Mouse (Mus musculus) liver, embryonic 13.5 days (tissue): Measurements from ENCODE around the gene Hic2. TPM values are rescaled to one million over a fixed set of nuclear protein-coding genes. Genes with fewer than 3 reads are reported as not detected.

Experiments used
- ATAC-seq: fragments of 200-750 bp; cut with Nextera tagmentation; 2 replicates; pipeline ENCODE4 v1.8.0; 2017; ENCODE audit warnings: low read depth, mild to moderate bottlenecking, moderate number of reproducible peaks, moderate library complexity
- DNase-seq: peaks from one replicate; pipeline ENCODE4 v3.0.0; 2022
- H3K27ac ChIP-seq: fragments of 300-500 bp; sonication (generic); 2 replicates; pipeline ENCODE4 v1.5.1; 2015; ENCODE audit warnings: moderate library complexity, mild to moderate bottlenecking, inconsistent platforms
- H3K27me3 ChIP-seq: fragments of 300-500 bp; sonication (generic); 2 replicates; pipeline ENCODE4 v1.6.1; 2015; ENCODE audit warnings: mild to moderate bottlenecking, inconsistent platforms
- H3K36me3 ChIP-seq: fragments of 300-500 bp; sonication (generic); 2 replicates; pipeline ENCODE4 v1.6.1; 2015; ENCODE audit warnings: mild to moderate bottlenecking, inconsistent platforms
- H3K4me1 ChIP-seq: fragments of 300-500 bp; sonication (generic); replicated peaks from 2 replicates; pipeline ENCODE4 v1.6.1; 2015; ENCODE audit warnings: inconsistent platforms
- H3K4me2 ChIP-seq: fragments of 300-500 bp; sonication (generic); 2 replicates; pipeline ENCODE4 v1.6.1; 2015; ENCODE audit warnings: inconsistent platforms, mild to moderate bottlenecking, moderate library complexity
- H3K4me3 ChIP-seq: fragments of 300-500 bp; sonication (generic); replicated peaks from 2 replicates; pipeline ENCODE4 v1.5.1; 2015; ENCODE audit warnings: mild to moderate bottlenecking, inconsistent platforms
- H3K9ac ChIP-seq: fragments of 300-500 bp; sonication (generic); 2 replicates; pipeline ENCODE4 v1.6.1; 2015; ENCODE audit warnings: mild to moderate bottlenecking, inconsistent platforms
- H3K9me3 ChIP-seq: fragments of 300-500 bp; sonication (generic); replicated peaks from 2 replicates; pipeline ENCODE4 v1.6.1; 2016; ENCODE audit warnings: inconsistent platforms
- WGBS: fragments of 180-500 bp; shearing (Covaris S2); methylation state at CpG from one replicate; pipeline ENCODE4 v1.1.7; 2015; ENCODE audit not compliant: insufficient replicate concordance; 5-methylcytosine and 5-hydroxymethylcytosine counted together
- polyA plus RNA-seq: library from polyadenylated mRNA; unstranded; fragments of >200 nt; fragmentation: Nextera tagmentation; extraction: Ambion mirVana; gene quantifications from 2 replicates; pipeline ENCODE4 v1.2.1, GENCODE M21; 2015

The Hic2 gene
- polyA plus RNA-seq, 1 experiment from 2014 or later: 2.9 TPM

GRCm38 (mm10) chr16:17277342-17278211 is 44.2 kb downstream of the Hic2 start:
- Histone ChIP-seq H3K36me3 (peaks cover 24% of the 10 kb centered on the region), H3K4me1 (peaks cover 24% of the 10 kb centered on the region), H3K4me3 (peak overlapping the region; percentile 68), H3K27me3 (peaks cover 29% of the 10 kb centered on the region), H3K9me3 (no peaks in the 10 kb centered on the region), H3K4me2 (peak overlapping the region; percentile 95), H3K27ac (no peak overlapping the region), H3K9ac (peak overlapping the region; percentile 7; the same call in 1 of the 2 replicates)
- no peak for DNase-seq
- ATAC-seq: no peak
- WGBS: 8% methylated on average over 61 of the region's 61 CpGs

DNA sequence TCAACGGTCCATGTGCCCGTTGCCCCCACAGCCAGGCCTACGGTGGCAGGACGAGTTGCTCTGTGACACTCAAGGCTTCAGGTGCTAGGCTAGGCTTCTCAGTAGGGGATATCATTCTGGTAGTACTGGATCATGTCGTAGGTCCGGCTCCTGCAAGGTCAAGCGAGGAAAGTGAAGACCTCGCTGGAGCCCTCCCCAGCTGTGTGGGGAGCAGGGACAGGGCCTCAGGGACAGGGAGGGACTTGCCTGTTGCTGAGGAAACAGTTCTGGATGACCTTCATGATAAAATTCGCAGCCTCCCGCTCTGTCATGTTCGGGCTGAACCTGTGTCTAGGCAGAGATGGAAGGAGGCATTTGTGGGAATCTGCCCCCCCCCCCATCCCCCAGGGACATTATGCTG is 47.1 kb downstream of the Hic2 start:
- Histone ChIP-seq H3K4me3 (no peak overlapping the region), H3K27ac (no peak overlapping the region), H3K4me1 (peaks cover 24% of the 10 kb centered on the region), H3K9me3 (no peaks in the 10 kb centered on the region), H3K36me3 (peaks cover 40% of the 10 kb centered on the region), H3K4me2 (no peak overlapping the region), H3K27me3 (peaks cover 29% of the 10 kb centered on the region), H3K9ac (no peak overlapping the region)
- 84% methylated on average over 11 of the region's 11 CpGs for WGBS
- no peak for DNase-seq
- ATAC-seq: no peak

GRCm38 (mm10) chr16:17283151-17283550 is 49.8 kb downstream of the Hic2 start:
- ATAC-seq: no peak
- DNase-seq: no peak

DNA sequence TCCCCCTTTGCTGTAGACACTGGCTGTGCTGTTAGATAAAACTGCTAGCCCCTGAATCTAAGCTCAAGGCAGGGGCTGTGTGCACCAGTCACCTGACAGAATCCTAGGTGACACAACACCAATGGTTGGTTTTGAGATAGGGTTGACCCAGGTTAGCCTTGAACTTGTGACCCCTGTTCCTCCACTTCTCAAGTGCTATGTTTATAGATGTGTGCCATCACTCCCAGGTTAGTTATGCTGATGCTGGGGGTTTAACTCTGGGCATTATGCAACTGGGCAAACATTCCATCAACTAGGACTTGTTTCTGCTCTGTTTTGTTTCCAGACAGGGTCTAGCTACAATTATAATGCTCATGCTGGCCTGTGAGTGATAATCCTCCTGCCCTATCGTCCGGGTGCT is 53.7 kb downstream of the Hic2 start:
- WGBS: 66% methylated on average over 2 of the region's 2 CpGs
- Histone ChIP-seq H3K4me3 (no peak overlapping the region), H3K4me1 (no peaks in the 10 kb centered on the region), H3K4me2 (no peak overlapping the region), H3K27me3 (no peaks in the 10 kb centered on the region), H3K27ac (no peak overlapping the region), H3K9ac (no peak overlapping the region), H3K9me3 (no peaks in the 10 kb centered on the region), H3K36me3 (peaks cover 43% of the 10 kb centered on the region)
- ATAC-seq: peak; percentile 54
- no peak for DNase-seq

More at GRCm38 (mm10) chr16:17283151-17283550, 49.8 kb downstream of the Hic2 start:
- Histone ChIP-seq H3K27me3 (peaks cover 11% of the 10 kb centered on the region), H3K4me2 (no peak overlapping the region), H3K4me1 (peaks cover 3% of the 10 kb centered on the region), H3K36me3 (peaks cover 49% of the 10 kb centered on the region), H3K27ac (no peak overlapping the region), H3K9me3 (no peaks in the 10 kb centered on the region), H3K4me3 (no peak overlapping the region), H3K9ac (no peak overlapping the region)
- WGBS: 81% methylated on average over 6 of the region's 6 CpGs

DNA sequence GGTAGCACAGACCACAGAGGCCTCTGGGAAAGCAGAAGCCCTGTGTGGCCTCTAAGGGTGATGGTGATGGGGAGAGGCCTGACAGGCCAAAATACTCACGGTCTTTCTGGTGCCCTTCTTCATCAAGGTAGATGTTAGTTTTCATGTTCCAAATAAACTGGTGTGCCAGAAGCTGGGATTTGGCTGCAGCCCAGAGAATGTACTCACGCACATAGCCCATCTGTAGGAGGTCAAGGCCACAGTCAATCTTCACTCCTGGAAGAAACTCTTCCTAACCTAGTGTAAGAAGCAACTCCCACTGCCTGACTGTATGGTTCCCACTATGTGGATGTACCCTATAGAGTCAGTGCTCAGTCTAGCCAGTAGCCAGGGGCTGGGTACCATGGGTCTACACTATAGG is 57.6 kb downstream of the Hic2 start:
- Histone ChIP-seq H3K27me3 (no peaks in the 10 kb centered on the region), H3K4me3 (no peak overlapping the region), H3K9me3 (no peaks in the 10 kb centered on the region), H3K4me2 (no peak overlapping the region), H3K9ac (no peak overlapping the region), H3K36me3 (peaks cover 37% of the 10 kb centered on the region), H3K27ac (no peak overlapping the region), H3K4me1 (no peaks in the 10 kb centered on the region)
- DNase-seq (no peak), ATAC-seq (no peak)
- WGBS: 81% methylated on average over 2 of the region's 2 CpGs

DNA sequence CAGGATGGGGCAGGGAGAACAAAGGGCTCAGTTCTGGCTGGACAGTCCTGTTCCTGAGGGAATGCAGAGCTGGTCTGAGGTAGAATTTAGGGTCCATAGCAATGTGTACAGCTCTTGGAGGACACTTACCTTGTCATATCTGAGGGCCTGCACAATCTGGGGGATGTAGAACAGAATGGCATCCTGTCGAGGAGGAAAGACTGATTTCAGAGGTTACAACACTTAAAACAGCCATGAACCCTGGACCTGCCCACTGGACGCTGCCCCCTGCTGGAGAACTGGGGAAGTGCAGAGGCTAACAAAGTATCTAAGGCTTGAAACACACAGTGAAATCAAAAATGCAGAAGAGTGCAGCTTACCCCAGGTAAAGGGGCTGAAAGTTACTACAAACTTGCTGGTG is 59.4 kb downstream of the Hic2 start:
- no peaks in the 10 kb centered on the region for H3K9me3 ChIP-seq
- H3K4me2 ChIP-seq: no peak overlapping the region
- ATAC-seq (no peak), DNase-seq (peak; percentile 58)
- no peak overlapping the region for H3K27ac ChIP-seq
- 3% methylated on average over 2 of the region's 2 CpGs for WGBS
- H3K4me3 ChIP-seq: no peak overlapping the region
- H3K9ac ChIP-seq: no peak overlapping the region
- H3K36me3 ChIP-seq: peaks cover 42% of the 10 kb centered on the region
- no peaks in the 10 kb centered on the region for H3K4me1 ChIP-seq
- no peaks in the 10 kb centered on the region for H3K27me3 ChIP-seq

- Histone ChIP-seq H3K9me3 (no peaks in the 10 kb centered on the region), H3K27me3 (no peaks in the 10 kb centered on the region), H3K36me3 (peaks cover 38% of the 10 kb centered on the region), H3K4me2 (no peak overlapping the region), H3K9ac (no peak overlapping the region), H3K27ac (no peak overlapping the region), H3K4me1 (0 out of 2 replicates have a peak, but pooled peaks cover 2% of the 10 kb centered on the region), H3K4me3 (no peak overlapping the region)
- DNase-seq: no peak
- ATAC-seq: no peak
- 83% methylated on average over 3 of the region's 3 CpGs for WGBS
These were observed 67.4 kb downstream of the Hic2 start for GRCm38 (mm10) chr16:17300818-17301217.

- Histone ChIP-seq H3K27ac (no peak overlapping the region), H3K4me1 (no peaks in the 10 kb centered on the region), H3K4me3 (no peak overlapping the region), H3K9ac (no peak overlapping the region), H3K27me3 (no peaks in the 10 kb centered on the region), H3K36me3 (peaks cover 43% of the 10 kb centered on the region), H3K4me2 (no peak overlapping the region), H3K9me3 (no peaks in the 10 kb centered on the region)
- WGBS: 78% methylated on average over 5 of the region's 5 CpGs
- DNase-seq (no peak), ATAC-seq (no peak)
These were observed 70.3 kb downstream of the Hic2 start for GRCm38 (mm10) chr16:17303521-17304245.

DNA sequence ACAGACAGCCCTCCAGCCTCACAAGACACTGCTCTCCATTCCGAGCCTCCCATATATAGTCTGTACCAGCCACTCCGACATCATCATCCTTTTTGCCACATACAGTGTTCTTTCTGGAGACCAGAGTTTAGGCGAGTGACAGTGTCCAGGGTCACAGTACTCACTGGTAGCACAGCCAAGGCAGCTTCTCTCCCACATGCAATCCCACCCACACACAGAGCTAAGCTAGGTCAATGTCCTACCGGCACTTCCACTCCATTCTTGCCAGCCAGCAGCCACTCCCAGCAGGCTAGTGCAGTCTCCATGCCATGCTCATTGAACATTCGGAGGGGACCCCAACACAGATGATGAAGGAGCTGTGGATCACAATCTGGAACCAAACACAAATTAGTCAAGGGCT is 74.1 kb downstream of the Hic2 start:
- DNase-seq: no peak
- ATAC-seq: no peak
- Histone ChIP-seq H3K27me3 (no peaks in the 10 kb centered on the region), H3K27ac (no peak overlapping the region), H3K4me3 (no peak overlapping the region), H3K9ac (no peak overlapping the region), H3K4me1 (no peaks in the 10 kb centered on the region), H3K36me3 (peaks cover 32% of the 10 kb centered on the region), H3K4me2 (no peak overlapping the region), H3K9me3 (no peaks in the 10 kb centered on the region)
- WGBS: 74% methylated on average over 5 of the region's 5 CpGs

DNA sequence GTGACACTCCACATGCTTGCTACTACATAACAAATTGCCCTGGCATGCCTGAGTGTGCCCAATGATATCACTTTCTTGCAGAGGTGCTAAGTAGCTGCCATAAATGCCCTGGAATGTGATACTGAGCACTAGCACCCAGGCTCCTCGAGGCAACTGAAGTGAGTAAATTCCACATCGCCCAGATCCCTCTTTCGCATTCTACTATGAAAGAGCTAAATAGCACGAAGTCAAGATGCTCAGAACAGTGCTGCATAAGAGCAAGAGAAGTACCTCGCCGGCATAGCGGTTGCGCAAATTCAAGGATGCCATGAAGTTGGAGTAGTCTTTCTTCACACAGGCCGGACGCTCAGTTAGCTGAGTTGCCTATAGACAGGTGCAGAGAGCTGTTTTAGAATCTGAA is 75.7 kb downstream of the Hic2 start:
- no peak overlapping the region for H3K4me2 ChIP-seq
- ATAC-seq (no peak), DNase-seq (no peak)
- no peak overlapping the region for H3K9ac ChIP-seq
- 86% methylated on average over 10 of the region's 10 CpGs for WGBS
- H3K4me1 ChIP-seq: no peaks in the 10 kb centered on the region
- no peaks in the 10 kb centered on the region for H3K27me3 ChIP-seq
- H3K4me3 ChIP-seq: no peak overlapping the region
- H3K27ac ChIP-seq: no peak overlapping the region
- peaks cover 29% of the 10 kb centered on the region for H3K36me3 ChIP-seq
- H3K9me3 ChIP-seq: no peaks in the 10 kb centered on the region

- WGBS: 85% methylated on average over 5 of the region's 5 CpGs
- H3K4me3 ChIP-seq: no peak overlapping the region
- H3K9ac ChIP-seq: no peak overlapping the region
- DNase-seq (no peak), ATAC-seq (no peak)
- H3K36me3 ChIP-seq: peaks cover 40% of the 10 kb centered on the region
- no peaks in the 10 kb centered on the region for H3K9me3 ChIP-seq
- no peaks in the 10 kb centered on the region for H3K27me3 ChIP-seq
- H3K4me2 ChIP-seq: no peak overlapping the region
- H3K4me1 ChIP-seq: no peaks in the 10 kb centered on the region
- H3K27ac ChIP-seq: no peak overlapping the region
These were observed 79.2 kb downstream of the Hic2 start for GRCm38 (mm10) chr16:17312531-17312930.
